Mouse (Mus musculus): ENCODE results near the gene Vil1. TPM values are rescaled to one million over a fixed set of nuclear protein-coding genes. Genes with fewer than 3 reads are reported as not detected.

Gene Vil1
- total and polyA plus RNA-seq, 3 experiments: 0.04 TPM; not detected in 1

- Histone ChIP-seq H3K79me2 (ENCODE audit: control insufficient read depth, insufficient read depth, low read length, poor library complexity) (peaks cover 14% of the 10 kb centered on the region), H3K27me3 (ENCODE audit: control insufficient read depth in 1 of 2, insufficient read depth in 2 of 2, low read length in 2 of 2) (no peaks in the 10 kb centered on the region), H3K4me3 (ENCODE audit: control insufficient read depth in 1 of 2, insufficient read depth in 1 of 2, low read depth in 2 of 2, low read length in 2 of 2) (peak overlapping the region; percentile 55 to 56), H3K4me1 (ENCODE audit: control insufficient read depth in 1 of 2, insufficient read depth in 2 of 2, low read length in 2 of 2) (peaks cover 0 to 12% of the 10 kb centered on the region in 2 experiments; a peak in 3 of 4 replicates), H3K36me3 (ENCODE audit: control insufficient read depth in 1 of 2, insufficient read depth in 2 of 2, low read length in 2 of 2) (peaks cover 0 to 10% of the 10 kb centered on the region in 2 experiments; a peak in 2 of 4 replicates), H3K9me3 (replicated peaks; ENCODE audit: insufficient read depth, low read length) (no peaks in the 10 kb centered on the region), H3K27ac (ENCODE audit: control insufficient read depth, low read depth, low read length) (peak overlapping the region; percentile 79), H3K9ac (ENCODE audit: control insufficient read depth, low read depth, low read length, poor library complexity, severe bottlenecking) (peak overlapping the region; percentile 79)
- peak; percentile 67; the same call in 1 of the 2 replicates for TF ChIP-seq ZC3H11A (IDR thresholded peaks at IDR 0.05; ENCODE audit: low read depth, low read length)
- TF ChIP-seq CTCF (IDR thresholded peaks at IDR 0.05 in 2 of 3, conservative IDR thresholded peaks at IDR 0.05 in 1 of 3; ENCODE audit: control insufficient read depth in 1 of 3, insufficient read depth in 1 of 3, low read depth in 2 of 3, low read length in 3 of 3, poor library complexity in 1 of 3, severe bottlenecking in 1 of 3): peak; percentile 84 to 93 (median 87)
- peak; percentile 14 for TF ChIP-seq NELFE (IDR thresholded peaks at IDR 0.05; ENCODE audit: low read depth, low read length)
- TF ChIP-seq NRF1 (IDR thresholded peaks at IDR 0.05; ENCODE audit: insufficient read depth, low read depth, low read length, poor library complexity, severe bottlenecking): no peak
- 0 out of 2 replicates have a peak, but pooled peaks have one; percentile 18 for TF ChIP-seq ZMIZ1 (IDR thresholded peaks at IDR 0.05; ENCODE audit: low read depth, low read length)
- peak; percentile 87; the same call in 1 of the 2 replicates for TF ChIP-seq MAFK (IDR thresholded peaks at IDR 0.05; ENCODE audit: borderline replicate concordance, low read depth, low read length)
- 0 out of 4 replicates have a peak, but pooled peaks of 1 of the 2 experiments have one; percentile 35 for TF ChIP-seq POLR2A (IDR thresholded peaks at IDR 0.05; ENCODE audit: control insufficient read depth in 1 of 2, insufficient read depth in 1 of 2, low read depth in 1 of 2, low read length in 2 of 2, poor library complexity in 1 of 2)
- peak; percentile 70 for TF ChIP-seq SMC3 (IDR thresholded peaks at IDR 0.05; ENCODE audit: low read depth, low read length)
- no peak for TF ChIP-seq TAL1 (IDR thresholded peaks at IDR 0.05; ENCODE audit: low read length)
- no peak for TF ChIP-seq HCFC1 (IDR thresholded peaks at IDR 0.05; ENCODE audit: low read depth, low read length)
- TF ChIP-seq ELF1 (IDR thresholded peaks at IDR 0.05; ENCODE audit: low read depth, low read length): no peak
- peak; percentile 4; the same call in 1 of the 2 replicates for TF ChIP-seq SIN3A (IDR thresholded peaks at IDR 0.05; ENCODE audit: low read length)
- TF ChIP-seq MEF2A (IDR thresholded peaks at IDR 0.05; ENCODE audit: extremely low read depth, insufficient replicate concordance, low read depth, low read length, poor library complexity, severe bottlenecking): no peak
- TF ChIP-seq RAD21 (IDR thresholded peaks at IDR 0.05; ENCODE audit: low read depth, low read length): peak; percentile 74
- DNase-seq (ENCODE audit: low read depth, low spot score): peak; percentile 93
These were observed 18.8 kb upstream of the Vil1 start for GRCm38 (mm10) chr1:74390287-74390906.

GRCm38 (mm10) chr1:74390924-74391748 lies 18.0 kb upstream of the Vil1 start, which contains the start of gene Ctdsp1:
Gene Ctdsp1 (plus strand): TSS chr1:74391509.
- Histone ChIP-seq H3K4me3 (ENCODE audit: control insufficient read depth in 1 of 2, insufficient read depth in 1 of 2, low read depth in 2 of 2, low read length in 2 of 2) (peak within 1 kb of the TSS; percentile 78 to 85), H3K9me3 (replicated peaks; ENCODE audit: insufficient read depth, low read length) (no peaks in the 10 kb centered on the region), H3K79me2 (ENCODE audit: control insufficient read depth, insufficient read depth, low read length, poor library complexity) (peaks cover 14% of the 10 kb centered on the region), H3K9ac (ENCODE audit: control insufficient read depth, low read depth, low read length, poor library complexity, severe bottlenecking) (peak within 1 kb of the TSS; percentile 98), H3K27me3 (ENCODE audit: control insufficient read depth in 1 of 2, insufficient read depth in 2 of 2, low read length in 2 of 2) (no peaks in the 10 kb centered on the region), H3K4me1 (ENCODE audit: control insufficient read depth in 1 of 2, insufficient read depth in 2 of 2, low read length in 2 of 2) (peaks cover 0 to 12% of the 10 kb centered on the region in 2 experiments; a peak in 3 of 4 replicates), H3K27ac (ENCODE audit: control insufficient read depth, low read depth, low read length) (peak within 1 kb of the TSS; percentile 79), H3K36me3 (ENCODE audit: control insufficient read depth in 1 of 2, insufficient read depth in 2 of 2, low read length in 2 of 2) (peaks cover 0 to 10% of the 10 kb centered on the region in 2 experiments; a peak in 2 of 4 replicates)
- DNase-seq (ENCODE audit: low read depth, low spot score): peak; percentile 93
- TF ChIP-seq ZKSCAN1 (IDR thresholded peaks at IDR 0.05; ENCODE audit: low read depth, low read length) (no peak), CHD1 (IDR thresholded peaks at IDR 0.05; ENCODE audit: low read depth, low read length) (no peak; the same call in 1 of the 2 replicates), NRF1 (IDR thresholded peaks at IDR 0.05; ENCODE audit: insufficient read depth, low read depth, low read length, poor library complexity, severe bottlenecking) (peak; percentile 71), JUND (IDR thresholded peaks at IDR 0.05; ENCODE audit: low read depth, low read length) (no peak), ZNF384 (IDR thresholded peaks at IDR 0.05; ENCODE audit: low read depth, low read length) (no peak; the same call in 1 of the 2 replicates), ETS1 (IDR thresholded peaks at IDR 0.05; ENCODE audit: low read depth, low read length) (peak; percentile 4; the same call in 1 of the 2 replicates), NELFE (IDR thresholded peaks at IDR 0.05; ENCODE audit: low read depth, low read length) (0 out of 2 replicates have a peak, but pooled peaks have one; percentile 45), UBTF (IDR thresholded peaks at IDR 0.05; ENCODE audit: borderline replicate concordance, insufficient read depth, low read depth, low read length) (0 out of 2 replicates have a peak, but pooled peaks have one; percentile 46), EP300 (IDR thresholded peaks at IDR 0.05; ENCODE audit: low read depth in 1 of 2, low read length in 2 of 2) (peak in 1 of 2 experiments; percentile 21; a peak in 1 of 4 replicates), MYB (IDR thresholded peaks at IDR 0.05; ENCODE audit: low read depth, low read length) (no peak), MXI1 (IDR thresholded peaks at IDR 0.05; ENCODE audit: low read depth, low read length) (peak; percentile 69), ELF1 (IDR thresholded peaks at IDR 0.05; ENCODE audit: low read depth, low read length) (0 out of 2 replicates have a peak, but pooled peaks have one; percentile 44), MAX (IDR thresholded peaks at IDR 0.05; ENCODE audit: low read length) (peak; percentile 22; the same call in 1 of the 2 replicates), HCFC1 (IDR thresholded peaks at IDR 0.05; ENCODE audit: low read depth, low read length) (peak; percentile 79), E2F4 (IDR thresholded peaks at IDR 0.05; ENCODE audit: borderline replicate concordance, low read depth, low read length) (no peak), GATA1 (IDR thresholded peaks at IDR 0.05; ENCODE audit: low read depth, low read length) (no peak)

Measured in MEL (cell line).